In genomic region chr2:30845152-30846070, GRCm38 (mm10) we compare ENCODE assay signal across 8 mouse cellular contexts. TPM values are rescaled to one million over a fixed set of nuclear protein-coding genes. Genes with fewer than 3 reads are reported as not detected.
DNase-seq lines count a peak whose midpoint lies in the region; ATAC-seq lines count a peak whose summit lies in the region.

No protein-coding gene starts in this region.

- H3K4me3 ChIP-seq in heart, embryonic 13.5 days = peak overlapping the region; percentile 73
- peak overlapping the region; percentile 97 for H3K4me3 ChIP-seq in limb, embryonic 12.5 days (replicated peaks)
- peak overlapping the region; percentile 44 for H3K4me3 ChIP-seq in neural tube, embryonic 13.5 days

- peaks cover 20% of the 10 kb centered on the region for H3K27me3 ChIP-seq in heart, embryonic 13.5 days (replicated peaks)
- no peaks in the 10 kb centered on the region; the same call in 1 of the 2 replicates for H3K27me3 ChIP-seq in limb, embryonic 12.5 days
- H3K27me3 ChIP-seq in neural tube, embryonic 13.5 days = peaks cover 67% of the 10 kb centered on the region

- peak overlapping the region; percentile 95 for H3K9ac ChIP-seq in heart, embryonic 13.5 days
- H3K9ac ChIP-seq in limb, embryonic 12.5 days (replicated peaks) = peak overlapping the region; percentile 98
- peak overlapping the region; percentile 64 for H3K9ac ChIP-seq in neural tube, embryonic 13.5 days

- WGBS in heart, embryonic 13.5 days = 1% methylated on average over 71 of the region's 80 CpGs
- WGBS in limb, embryonic 12.5 days = 1% methylated on average over 74 of the region's 80 CpGs
- 1% methylated on average over 80 of the region's 80 CpGs for WGBS in neural tube, embryonic 13.5 days

- peak overlapping the region; percentile 88 for H3K27ac ChIP-seq in heart, embryonic 13.5 days (replicated peaks)
- H3K27ac ChIP-seq in limb, embryonic 12.5 days = peak overlapping the region; percentile 94
- H3K27ac ChIP-seq in neural tube, embryonic 13.5 days (replicated peaks) = no peak overlapping the region

- H3K9me3 ChIP-seq in heart, embryonic 13.5 days = no peaks in the 10 kb centered on the region
- no peaks in the 10 kb centered on the region for H3K9me3 ChIP-seq in limb, embryonic 12.5 days
- no peaks in the 10 kb centered on the region for H3K9me3 ChIP-seq in neural tube, embryonic 13.5 days

- H3K4me2 ChIP-seq in heart, embryonic 13.5 days = peak overlapping the region; percentile 78
- peak overlapping the region; percentile 67 for H3K4me2 ChIP-seq in limb, embryonic 12.5 days
- peak overlapping the region; percentile 69 for H3K4me2 ChIP-seq in neural tube, embryonic 13.5 days

- H3K36me3 ChIP-seq in heart, embryonic 13.5 days = no peaks in the 10 kb centered on the region
- H3K36me3 ChIP-seq in limb, embryonic 12.5 days = peaks cover 6% of the 10 kb centered on the region
- no peaks in the 10 kb centered on the region for H3K36me3 ChIP-seq in neural tube, embryonic 13.5 days

- ATAC-seq in heart, embryonic 13.5 days (ENCODE audit: extremely low read depth, insufficient number of reproducible peaks, low FRiP score, low TSS enrichment) = 0 out of 2 replicates have a peak, but pooled peaks have one; percentile 9
- ATAC-seq in limb, embryonic 12.5 days (ENCODE audit: insufficient number of reproducible peaks, insufficient read depth, low FRiP score, low TSS enrichment, low read depth) = peak; percentile 46
- no peak for ATAC-seq in neural tube, embryonic 13.5 days (ENCODE audit: low read depth)

- peaks cover 67% of the 10 kb centered on the region for H3K4me1 ChIP-seq in heart, embryonic 13.5 days
- H3K4me1 ChIP-seq in limb, embryonic 12.5 days (replicated peaks) = peaks cover 54% of the 10 kb centered on the region
- H3K4me1 ChIP-seq in neural tube, embryonic 13.5 days (replicated peaks) = peaks cover 10% of the 10 kb centered on the region

- DNase-seq in adrenal gland, adult 2 months = peak; percentile 39
- DNase-seq in adrenal gland, adult 8-10 months = no peak
- DNase-seq in adipocyte (ENCODE audit: low spot score) = peak; percentile 34
- no peak for DNase-seq in left cerebral cortex, adult 11 months (ENCODE audit: low spot score)
- DNase-seq in right cerebral cortex, postnatal 25 days = no peak

RNA-seq across cellular contexts. Expression of gene Prrx2, which starts 10.6 kb away (rescaled TPM):
- 1 to 10 TPM; 2.1 to 2.2 TPM for total RNA-seq in adrenal gland, adult 2 months (2021)
- polyA plus RNA-seq in adrenal gland, adult 2 months (2012; rRNA removed) = 4.3 and 5.0 TPM in 2 replicates
- total RNA-seq in adrenal gland, adult 8-10 months (2022) = 1 to 10 TPM in 2 of 4 experiments, under 1 TPM in 2; 0.59 to 2.2 (median 1.3) TPM
- polyA plus RNA-seq in heart, embryonic 13.5 days (2015; fragmentation: Nextera tagmentation; extraction: Ambion mirVana) = 30.3 and 37.0 TPM in 2 replicates
- polyA plus RNA-seq in limb, embryonic 12.5 days (2016; fragmentation: Nextera tagmentation; extraction: Ambion mirVana) = 194 and 201 TPM in 2 replicates
- 1.7 and 4.9 TPM in 2 replicates for polyA plus RNA-seq in neural tube, embryonic 13.5 days (2015; fragmentation: Nextera tagmentation; extraction: Ambion mirVana)

RNA-seq across cellular contexts. Expression of gene Asb6, which starts 15.3 kb away (rescaled TPM):
- total RNA-seq in adrenal gland, adult 2 months (2021) = 10 to 100 TPM; 24.7 to 30.3 TPM
- polyA plus RNA-seq in adrenal gland, adult 2 months (2012; rRNA removed) = 58.2 and 62.5 TPM in 2 replicates
- 10 to 100 TPM; 32.9 to 41.3 (median 33.4) TPM for total RNA-seq in adrenal gland, adult 8-10 months (2022)
- polyA plus RNA-seq in heart, embryonic 13.5 days (2015; fragmentation: Nextera tagmentation; extraction: Ambion mirVana) = 20.0 and 21.8 TPM in 2 replicates
- 44.9 and 47.4 TPM in 2 replicates for polyA plus RNA-seq in limb, embryonic 12.5 days (2016; fragmentation: Nextera tagmentation; extraction: Ambion mirVana)
- polyA plus RNA-seq in neural tube, embryonic 13.5 days (2015; fragmentation: Nextera tagmentation; extraction: Ambion mirVana) = 38.2 and 39.8 TPM in 2 replicates

RNA-seq across cellular contexts. Expression of gene Ntmt1, which starts 37.8 kb away (rescaled TPM):
- 10 to 100 TPM; 33.5 to 45.4 TPM for total RNA-seq in adrenal gland, adult 2 months (2021)
- 69.9 and 77.1 TPM in 2 replicates for polyA plus RNA-seq in adrenal gland, adult 2 months (2012; rRNA removed)
- 10 to 100 TPM; 40.1 to 77.8 (median 49.1) TPM for total RNA-seq in adrenal gland, adult 8-10 months (2022)
- 72.7 and 81.4 TPM in 2 replicates for polyA plus RNA-seq in heart, embryonic 13.5 days (2015; fragmentation: Nextera tagmentation; extraction: Ambion mirVana)
- 103 and 108 TPM in 2 replicates for polyA plus RNA-seq in limb, embryonic 12.5 days (2016; fragmentation: Nextera tagmentation; extraction: Ambion mirVana)
- 101 and 107 TPM in 2 replicates for polyA plus RNA-seq in neural tube, embryonic 13.5 days (2015; fragmentation: Nextera tagmentation; extraction: Ambion mirVana)

RNA-seq across cellular contexts. Expression of gene 1700001O22Rik, which starts 42.0 kb away (rescaled TPM):
- 1 to 10 TPM; 1.8 to 5.0 TPM for total RNA-seq in adrenal gland, adult 2 months (2021)
- polyA plus RNA-seq in adrenal gland, adult 2 months (2012; rRNA removed) = 2.8 and 3.6 TPM in 2 replicates
- 1 to 10 TPM; 3.6 to 6.2 (median 5.7) TPM for total RNA-seq in adrenal gland, adult 8-10 months (2022)
- polyA plus RNA-seq in heart, embryonic 13.5 days (2015; fragmentation: Nextera tagmentation; extraction: Ambion mirVana) = 1.7 and 2.1 TPM in 2 replicates
- polyA plus RNA-seq in limb, embryonic 12.5 days (2016; fragmentation: Nextera tagmentation; extraction: Ambion mirVana) = 3.1 and 5.4 TPM in 2 replicates
- polyA plus RNA-seq in neural tube, embryonic 13.5 days (2015; fragmentation: Nextera tagmentation; extraction: Ambion mirVana) = 0.91 and 1.3 TPM in 2 replicates

Comparison
In these comparisons a context has a peak if more than half of its experiments do, and no peak if none do; other contexts are left out.
1. DNase-seq: peak in adrenal gland, adult 2 months (single experiment) and adipocyte (single experiment); none in adrenal gland, adult 8-10 months (single experiment), left cerebral cortex, adult 11 months (single experiment) and right cerebral cortex, postnatal 25 days (single experiment).
2. H3K4me3 ChIP-seq: peak in every context shown above with its lines; median percentile 97 in limb, embryonic 12.5 days; 73 in heart, embryonic 13.5 days; 44 in neural tube, embryonic 13.5 days.
3. Peak in every context shown above with its lines, with median percentiles within 50 percentile points of each other: H3K4me2 ChIP-seq and H3K9ac ChIP-seq.